Mouse (Mus musculus) neural tube, embryonic 14.5 days (tissue): ENCODE measurements around the gene Ccdc8. TPM values are rescaled to one million over a fixed set of nuclear protein-coding genes. Genes with fewer than 3 reads are reported as not detected.
A peak's percentile ranks its signal among the peaks of the same experiment; 100 is the strongest.

Experiments
- ATAC-seq: fragments of 200-750 bp; cut with Nextera tagmentation; 2 replicates; pipeline ENCODE4 v1.8.0; 2017; ENCODE audit warnings: low read depth, mild to moderate bottlenecking, moderate TSS enrichment, moderate library complexity
- H3K27ac ChIP-seq: fragments of 300-500 bp; sonication (generic); 2 replicates; pipeline ENCODE4 v1.5.1; 2014; ENCODE audit warnings: low read depth, mild to moderate bottlenecking, control low read depth, low read length, moderate library complexity, mixed read lengths
- H3K27me3 ChIP-seq: fragments of 300-500 bp; sonication (generic); 2 replicates; pipeline ENCODE4 v1.6.1; 2014; ENCODE audit warnings: low read length; ENCODE audit not compliant: control insufficient read depth, insufficient read depth
- H3K36me3 ChIP-seq: fragments of 300-500 bp; sonication (generic); 2 replicates; pipeline ENCODE4 v1.6.1; 2014; ENCODE audit warnings: low read length, mixed read lengths; ENCODE audit not compliant: control insufficient read depth, insufficient read depth
- H3K4me1 ChIP-seq: fragments of 300-500 bp; sonication (generic); 2 replicates; pipeline ENCODE4 v1.6.1; 2014; ENCODE audit warnings: low read length; ENCODE audit not compliant: control insufficient read depth, insufficient read depth
- H3K4me2 ChIP-seq: fragments of 300-500 bp; sonication (generic); 2 replicates; pipeline ENCODE4 v1.6.1; 2014; ENCODE audit warnings: mild to moderate bottlenecking, low read depth, low read length, control low read depth
- H3K4me3 ChIP-seq: fragments of 300-500 bp; sonication (generic); 2 replicates; pipeline ENCODE4 v1.5.1; 2014; ENCODE audit warnings: low read depth, low read length, control low read depth, mixed read lengths
- H3K9ac ChIP-seq: fragments of 300-500 bp; sonication (generic); replicated peaks from 2 replicates; pipeline ENCODE4 v1.6.1; 2014; ENCODE audit warnings: low read depth, mild to moderate bottlenecking, control low read depth, low read length, mixed read lengths
- H3K9me3 ChIP-seq: fragments of 300-500 bp; sonication (generic); 2 replicates; pipeline ENCODE4 v1.6.1; 2016; ENCODE audit warnings: low read length; ENCODE audit not compliant: control insufficient read depth
- WGBS: fragments of 180-500 bp; shearing (Covaris S2); extraction: QIAGEN DNeasy Blood & Tissue Kit; methylation state at CpG from one replicate; pipeline ENCODE4 v1.1.7; 2014; 5-methylcytosine and 5-hydroxymethylcytosine counted together
- polyA plus RNA-seq: library from polyadenylated mRNA; unstranded; fragments of >200 nt; fragmentation: Nextera tagmentation; extraction: Ambion mirVana; gene quantifications from 2 replicates; pipeline ENCODE4 v1.2.1, GENCODE M21; 2014

Ccdc8 gene
- polyA plus RNA-seq, 1 experiment from 2014 or later = 2.3 TPM

DNA sequence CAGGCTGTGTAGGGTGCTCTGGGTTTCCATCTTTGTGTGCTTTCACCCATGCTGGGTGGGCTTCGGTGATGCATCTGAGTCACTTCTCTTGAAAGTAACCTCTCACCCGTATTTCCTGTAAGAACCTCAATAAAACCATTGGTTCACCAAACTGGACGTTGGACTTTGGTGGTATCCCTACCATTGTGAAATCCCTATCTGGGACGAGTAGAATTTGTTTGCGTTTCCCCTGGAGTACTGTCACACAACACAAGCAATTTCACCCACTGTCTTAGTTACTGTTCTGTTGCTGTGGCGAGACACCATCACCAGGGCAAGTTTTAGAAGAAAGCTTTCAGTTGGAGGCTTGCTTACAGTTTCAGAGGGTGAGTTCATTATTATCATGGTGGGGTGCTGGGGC, 24.1 kb upstream of the Ccdc8 start:
- Histone ChIP-seq H3K27ac (no peak overlapping the region), H3K27me3 (no peaks in the 10 kb centered on the region), H3K9ac (no peak overlapping the region), H3K36me3 (no peaks in the 10 kb centered on the region), H3K4me2 (no peak overlapping the region), H3K4me1 (no peaks in the 10 kb centered on the region), H3K4me3 (no peak overlapping the region), H3K9me3 (no peaks in the 10 kb centered on the region)
- ATAC-seq = no peak
- 89% methylated on average over 6 of the region's 6 CpGs for WGBS

DNA sequence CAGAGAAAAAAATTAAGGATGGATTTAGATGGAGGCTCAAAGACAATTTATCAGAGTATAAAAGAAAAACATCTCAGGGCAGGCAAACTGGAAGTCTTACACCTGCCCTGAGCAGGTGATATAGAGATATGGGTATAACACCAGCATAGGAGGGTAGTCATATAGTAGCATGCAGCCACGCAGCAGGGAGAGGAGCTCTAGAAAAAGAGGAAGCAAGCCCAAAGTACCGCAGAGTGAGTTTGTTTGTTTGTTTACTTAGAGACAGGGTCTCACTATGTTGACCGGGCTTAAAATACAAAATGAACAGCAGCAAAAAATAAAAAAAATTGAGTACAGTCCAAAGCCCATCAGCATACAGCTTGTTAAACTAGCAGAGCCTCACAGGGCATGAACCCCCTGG, 21.3 kb upstream of the Ccdc8 start:
- ATAC-seq = no peak

DNA sequence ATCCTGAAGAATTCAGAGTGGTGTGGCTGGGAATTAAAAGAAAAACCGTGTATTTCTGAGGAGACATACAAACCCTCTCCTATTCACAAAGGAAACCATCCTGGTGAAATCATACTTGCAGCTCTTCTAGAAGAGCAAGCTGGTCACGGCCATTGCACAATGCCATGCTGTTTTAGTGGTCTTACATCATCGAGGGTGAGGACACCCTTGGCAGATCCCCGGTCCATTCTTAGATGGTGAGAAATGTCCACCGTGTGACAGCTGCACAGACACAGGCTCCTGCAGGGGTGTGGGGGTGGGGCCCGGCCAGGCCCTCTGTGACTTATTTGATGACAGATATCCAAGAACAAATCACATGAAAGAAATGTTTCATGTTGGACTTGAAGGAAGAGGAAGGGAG, 18.5 kb upstream of the Ccdc8 start:
- H3K9ac ChIP-seq = no peak overlapping the region
- no peak for ATAC-seq
- WGBS = 43% methylated on average over 6 of the region's 6 CpGs
- no peaks in the 10 kb centered on the region for H3K9me3 ChIP-seq
- no peak overlapping the region for H3K4me3 ChIP-seq
- no peaks in the 10 kb centered on the region for H3K27me3 ChIP-seq
- no peaks in the 10 kb centered on the region for H3K36me3 ChIP-seq
- no peaks in the 10 kb centered on the region for H3K4me1 ChIP-seq
- H3K27ac ChIP-seq = no peak overlapping the region
- no peak overlapping the region for H3K4me2 ChIP-seq

More for the DNA sequence above, 21.3 kb upstream of the Ccdc8 start:
- H3K4me1 ChIP-seq = no peaks in the 10 kb centered on the region
- no peaks in the 10 kb centered on the region for H3K36me3 ChIP-seq
- no peak overlapping the region for H3K4me3 ChIP-seq
- no peak overlapping the region for H3K27ac ChIP-seq
- H3K4me2 ChIP-seq = no peak overlapping the region
- no peaks in the 10 kb centered on the region for H3K9me3 ChIP-seq
- H3K9ac ChIP-seq = no peak overlapping the region
- 84% methylated on average over 3 of the region's 3 CpGs for WGBS
- H3K27me3 ChIP-seq = no peaks in the 10 kb centered on the region

DNA sequence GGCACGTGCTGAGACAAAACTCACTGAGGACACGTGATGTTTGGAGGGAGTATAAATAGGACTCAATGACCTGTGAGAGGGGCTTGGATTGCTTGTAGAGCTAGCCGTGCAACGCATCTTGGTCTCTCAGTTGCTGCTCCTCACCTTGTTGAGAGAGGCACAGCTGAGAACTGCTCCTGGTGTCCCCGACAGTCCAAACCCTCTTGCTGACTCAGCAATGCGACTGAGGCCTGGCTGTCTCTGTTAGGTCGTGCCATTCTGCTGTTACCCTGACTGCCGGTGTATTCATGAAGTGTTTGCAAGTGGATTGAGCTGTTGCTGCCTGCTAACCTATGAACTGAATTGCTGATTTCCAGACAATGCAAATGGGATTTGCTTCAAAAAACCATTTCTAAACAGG, 16.2 kb upstream of the Ccdc8 start:
- H3K36me3 ChIP-seq = no peaks in the 10 kb centered on the region
- no peaks in the 10 kb centered on the region for H3K27me3 ChIP-seq
- H3K4me1 ChIP-seq = no peaks in the 10 kb centered on the region
- H3K27ac ChIP-seq = no peak overlapping the region
- 59% methylated on average over 8 of the region's 8 CpGs for WGBS
- no peak overlapping the region for H3K4me3 ChIP-seq
- ATAC-seq = no peak
- H3K9me3 ChIP-seq = no peaks in the 10 kb centered on the region
- no peak overlapping the region for H3K9ac ChIP-seq
- H3K4me2 ChIP-seq = no peak overlapping the region

DNA sequence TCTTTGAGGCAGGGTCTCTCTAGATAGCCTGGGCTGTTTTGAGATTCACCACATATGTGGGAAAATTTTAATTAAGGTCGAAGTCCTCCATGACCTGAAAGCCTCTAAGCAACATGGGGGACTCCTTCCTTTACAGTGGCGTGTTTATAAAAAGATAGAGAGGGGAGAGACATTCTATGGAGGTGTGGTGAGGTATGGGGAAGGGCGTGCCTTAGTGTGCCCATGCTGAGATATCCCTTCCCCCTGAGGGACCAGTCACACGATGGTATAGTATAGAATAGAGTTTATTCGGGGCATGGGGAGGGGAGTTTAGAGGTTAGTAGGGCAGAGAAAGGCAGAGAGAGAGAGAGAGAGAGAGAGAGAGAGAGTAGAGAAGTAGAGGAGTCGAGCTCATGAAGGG, 14.3 kb upstream of the Ccdc8 start:
- Histone ChIP-seq H3K4me1 (peaks cover 8% of the 10 kb centered on the region), H3K9me3 (no peaks in the 10 kb centered on the region), H3K27me3 (no peaks in the 10 kb centered on the region), H3K9ac (no peak overlapping the region), H3K4me3 (no peak overlapping the region), H3K36me3 (no peaks in the 10 kb centered on the region), H3K4me2 (no peak overlapping the region), H3K27ac (no peak overlapping the region)
- WGBS = 70% methylated on average over 6 of the region's 6 CpGs
- ATAC-seq = no peak

DNA sequence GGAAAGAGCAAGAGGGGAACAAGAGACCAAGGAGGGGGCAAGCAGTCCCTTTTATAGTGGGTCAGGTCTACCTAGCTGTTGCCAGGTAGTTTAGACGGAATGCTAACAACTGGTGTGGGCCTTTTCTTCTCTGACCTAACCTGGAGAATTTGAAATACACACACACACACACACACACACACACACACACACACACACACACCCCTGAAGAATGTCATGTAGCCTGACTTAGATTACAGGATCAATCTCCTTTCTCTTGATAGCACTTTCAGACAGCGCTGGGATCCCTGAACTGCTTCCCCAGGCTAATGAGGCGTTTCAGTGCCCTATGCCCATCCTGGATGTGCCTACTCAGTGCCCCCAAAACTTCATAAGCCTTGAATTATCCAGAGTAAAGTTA, 13.9 kb upstream of the Ccdc8 start:
- Histone ChIP-seq H3K27ac (no peak overlapping the region), H3K9ac (no peak overlapping the region), H3K27me3 (no peaks in the 10 kb centered on the region), H3K4me1 (peaks cover 12% of the 10 kb centered on the region), H3K9me3 (no peaks in the 10 kb centered on the region), H3K36me3 (no peaks in the 10 kb centered on the region), H3K4me2 (no peak overlapping the region), H3K4me3 (no peak overlapping the region)
- ATAC-seq = no peak
- 89% methylated on average over 3 of the region's 3 CpGs for WGBS

DNA sequence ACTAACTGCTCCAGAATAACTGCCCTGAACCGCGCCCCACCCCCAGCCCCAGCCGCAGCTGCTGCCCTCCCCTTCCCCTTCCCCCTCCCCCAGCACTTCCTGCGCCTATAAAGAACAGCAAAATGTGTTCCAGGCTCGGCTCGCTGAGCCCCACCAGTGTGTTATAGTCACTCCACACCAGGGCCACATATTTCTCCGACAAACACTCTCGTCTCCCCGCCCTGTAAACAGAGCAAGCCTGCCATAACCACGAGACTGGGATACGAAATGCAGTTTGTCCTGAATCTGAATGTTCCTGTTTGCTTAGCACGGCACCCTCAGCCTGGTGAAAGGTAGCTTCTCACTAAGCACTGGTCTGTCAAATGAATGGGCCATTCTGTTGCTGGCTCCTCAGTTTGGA, 12.2 kb upstream of the Ccdc8 start:
- H3K4me2 ChIP-seq = peak overlapping the region; percentile 33
- H3K4me1 ChIP-seq = peaks cover 18% of the 10 kb centered on the region
- ATAC-seq = no peak; the same call in 1 of the 2 replicates
- H3K9me3 ChIP-seq = no peaks in the 10 kb centered on the region
- 1% methylated on average over 12 of the region's 12 CpGs for WGBS
- H3K9ac ChIP-seq = no peak overlapping the region
- no peaks in the 10 kb centered on the region for H3K27me3 ChIP-seq
- H3K27ac ChIP-seq = peak overlapping the region; percentile 46
- H3K4me3 ChIP-seq = no peak overlapping the region
- no peaks in the 10 kb centered on the region for H3K36me3 ChIP-seq

DNA sequence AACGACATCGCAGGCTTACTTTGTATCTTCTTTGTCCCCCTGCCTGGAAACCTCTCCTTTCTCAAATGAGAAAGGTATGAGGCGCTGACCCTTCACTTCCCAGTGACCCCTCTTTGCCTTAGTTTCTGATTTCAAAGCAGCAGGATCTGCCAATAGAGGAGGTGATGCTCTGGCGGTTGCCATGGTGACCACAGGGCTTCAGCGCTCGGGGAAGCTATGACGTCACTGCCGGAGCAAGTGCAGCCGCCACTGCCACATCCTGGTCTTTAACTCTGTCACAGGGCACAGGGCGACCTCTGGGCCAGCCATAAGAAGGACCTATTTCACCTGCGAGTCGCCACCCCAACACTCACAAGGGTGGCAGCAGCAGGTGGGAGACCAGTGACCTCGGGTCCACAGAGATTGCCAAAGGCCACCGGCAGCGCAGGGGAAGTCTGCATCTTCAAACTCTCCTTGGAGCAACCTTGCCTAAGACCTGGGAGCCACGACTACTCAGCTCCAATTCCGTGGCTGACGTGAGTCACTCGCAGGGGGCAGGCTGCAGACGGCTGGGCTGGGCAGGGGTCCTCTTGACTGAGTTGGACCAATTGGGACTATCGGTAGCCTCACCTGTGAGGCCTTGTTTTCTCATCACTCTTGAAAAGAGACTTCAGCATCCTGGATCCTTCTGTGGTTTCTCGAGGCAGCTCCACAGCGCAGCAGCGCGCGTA, 9.5 kb upstream of the Ccdc8 start, which contains the start of gene Gm42372:
TSS of gene Gm42372 (plus strand) at position 228 of the 710 bp plus-strand sequence.
- Histone ChIP-seq H3K9ac (peak within 1 kb of the TSS; percentile 61), H3K9me3 (no peaks in the 10 kb centered on the region), H3K27ac (peak within 1 kb of the TSS; percentile 67), H3K27me3 (no peaks in the 10 kb centered on the region), H3K36me3 (no peaks in the 10 kb centered on the region), H3K4me1 (peaks cover 31% of the 10 kb centered on the region), H3K4me3 (peak within 1 kb of the TSS; percentile 45), H3K4me2 (peak within 1 kb of the TSS; percentile 85)
- peak; percentile 78 for ATAC-seq
- WGBS = 19% methylated on average over 26 of the region's 26 CpGs

DNA sequence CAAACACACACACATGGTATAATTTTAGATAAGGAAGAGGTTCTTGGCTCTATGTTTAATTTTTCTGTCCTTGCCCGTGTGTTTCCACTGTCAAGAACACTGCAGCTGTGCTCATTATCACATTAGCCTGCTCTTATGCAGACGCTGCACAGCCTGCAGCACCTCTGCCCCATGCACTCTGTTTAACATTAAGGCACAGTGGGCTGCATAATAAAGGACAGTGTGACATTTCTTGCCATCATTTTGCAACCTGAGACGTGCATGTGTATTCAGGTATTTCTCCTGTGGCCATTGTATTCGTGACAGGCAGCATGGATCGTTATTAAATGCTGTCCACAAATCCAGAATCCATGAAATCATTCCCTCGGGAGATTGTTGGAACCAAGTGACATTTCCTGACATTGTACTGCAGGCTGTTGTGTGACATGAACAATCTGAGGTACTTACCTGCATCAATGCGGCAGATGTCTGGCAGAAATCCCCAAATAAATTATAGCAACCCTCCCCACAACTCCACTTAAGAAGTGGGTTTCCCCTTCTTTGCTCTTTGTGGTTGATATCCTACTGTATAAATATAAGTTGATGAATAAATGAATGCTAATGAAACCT, 4.9 kb upstream of the Ccdc8 start:
- H3K9ac ChIP-seq = no peak overlapping the region
- peaks cover 29% of the 10 kb centered on the region for H3K4me1 ChIP-seq
- H3K4me3 ChIP-seq = no peak overlapping the region
- no peaks in the 10 kb centered on the region for H3K9me3 ChIP-seq
- 23% methylated on average over 7 of the region's 7 CpGs for WGBS
- H3K27ac ChIP-seq = peak overlapping the region; percentile 79
- no peaks in the 10 kb centered on the region for H3K27me3 ChIP-seq
- H3K36me3 ChIP-seq = no peaks in the 10 kb centered on the region
- peak overlapping the region; percentile 24; the same call in 1 of the 2 replicates for H3K4me2 ChIP-seq
- no peak for ATAC-seq
